Comparison of ENCODE assay signal across 10 mouse cellular contexts in the genomic region with DNA sequence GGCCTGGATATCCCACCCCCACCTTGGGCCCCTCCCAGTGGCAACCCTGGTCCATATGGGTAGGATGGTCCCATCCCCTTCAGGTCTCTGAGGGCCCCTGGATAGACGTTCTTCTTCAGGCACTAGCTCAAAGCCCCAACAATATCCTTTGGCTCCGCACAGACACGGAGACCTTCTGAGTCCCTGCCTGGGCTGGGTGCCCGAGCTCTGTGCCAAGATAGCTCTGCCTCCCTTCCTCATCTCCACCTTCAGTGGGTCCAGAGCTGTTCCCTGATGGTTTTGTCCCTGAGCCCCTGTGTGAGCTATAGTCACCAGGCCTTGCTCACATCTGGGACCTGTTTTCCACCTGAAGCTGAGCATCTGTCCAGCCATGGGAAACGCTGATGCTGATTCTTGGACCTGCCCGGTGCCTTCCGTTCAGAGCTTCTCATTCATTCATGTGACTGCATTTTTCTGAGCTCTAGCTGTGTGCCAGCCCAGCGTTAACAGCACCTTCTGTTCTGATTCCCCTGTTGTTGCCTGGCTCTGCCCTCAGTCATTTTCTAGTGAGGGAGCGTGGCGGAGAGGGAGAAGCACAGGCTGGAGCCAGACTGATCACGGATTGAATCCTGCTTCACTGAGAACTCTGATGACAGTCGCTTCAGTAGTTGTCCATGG. TPM values are rescaled to one million over a fixed set of nuclear protein-coding genes. Genes with fewer than 3 reads are reported as not detected.
DNase-seq lines count a peak whose midpoint lies in the region; ATAC-seq and TF ChIP-seq lines count a peak whose summit lies in the region.
"Had no signal": no experiment of that assay in that cellular context is flagged by ENCODE, and none has a peak within 500 bp of the region (broad histone marks: within the 10 kb centered on the region; RNA-seq: fewer than 3 reads in every experiment).

No protein-coding gene starts in this region.

- 55% methylated on average over 12 of the region's 12 CpGs for WGBS in hindbrain, postnatal 0 days
- WGBS in hindbrain, embryonic 14.5 days: 83% methylated on average over 12 of the region's 12 CpGs

- no peaks in the 10 kb centered on the region for H3K4me1 ChIP-seq in hindbrain, postnatal 0 days (ENCODE audit: insufficient read depth, low read length)
- no peaks in the 10 kb centered on the region for H3K4me1 ChIP-seq in hindbrain, embryonic 14.5 days (replicated peaks; ENCODE audit: control insufficient read depth, insufficient read depth, low read length)
- H3K4me1 ChIP-seq: intestine, embryonic 15.5 days had no signal

- no peak overlapping the region for H3K27ac ChIP-seq in hindbrain, postnatal 0 days
- no peak overlapping the region for H3K27ac ChIP-seq in hindbrain, embryonic 14.5 days
- H3K27ac ChIP-seq: intestine, embryonic 15.5 days; liver, embryonic 14.5 days had no signal

- no peaks in the 10 kb centered on the region for H3K36me3 ChIP-seq in hindbrain, postnatal 0 days (ENCODE audit: insufficient read depth, low read length)
- H3K36me3 ChIP-seq in hindbrain, embryonic 14.5 days (replicated peaks; ENCODE audit: control insufficient read depth, insufficient read depth): no peaks in the 10 kb centered on the region
- H3K36me3 ChIP-seq: intestine, embryonic 15.5 days had no signal

- H3K9me3 ChIP-seq in hindbrain, postnatal 0 days (ENCODE audit: low read length): no peaks in the 10 kb centered on the region
- no peaks in the 10 kb centered on the region for H3K9me3 ChIP-seq in hindbrain, embryonic 14.5 days (ENCODE audit: control insufficient read depth, low read length)
- H3K9me3 ChIP-seq: intestine, embryonic 15.5 days had no signal

- no peaks in the 10 kb centered on the region for H3K27me3 ChIP-seq in hindbrain, postnatal 0 days (ENCODE audit: insufficient read depth, low read length)
- H3K27me3 ChIP-seq in hindbrain, embryonic 14.5 days (ENCODE audit: control insufficient read depth, insufficient read depth, low read length): no peaks in the 10 kb centered on the region
- H3K27me3 ChIP-seq: intestine, embryonic 15.5 days had no signal

- no peak overlapping the region for H3K4me3 ChIP-seq in hindbrain, postnatal 0 days (ENCODE audit: low read length)
- H3K4me3 ChIP-seq in hindbrain, embryonic 14.5 days (replicated peaks; ENCODE audit: low read length): no peak overlapping the region
- H3K4me3 ChIP-seq: intestine, embryonic 15.5 days had no signal

- H3K4me2 ChIP-seq in hindbrain, postnatal 0 days (ENCODE audit: low read depth, low read length): no peak overlapping the region
- no peak overlapping the region for H3K4me2 ChIP-seq in hindbrain, embryonic 14.5 days (replicated peaks)
- H3K4me2 ChIP-seq: intestine, embryonic 15.5 days had no signal

- ATAC-seq in hindbrain, postnatal 0 days: peak; percentile 38; the same call in 1 of the 2 replicates
- no peak for ATAC-seq in hindbrain, embryonic 14.5 days (ENCODE audit: low FRiP score)
- ATAC-seq in inflammation-experienced regulatory T-cells, adult 6 months: no peak
- ATAC-seq: intestine, embryonic 15.5 days had no signal

- peak; percentile 46 for DNase-seq in hindbrain, postnatal 0 days (ENCODE audit: low spot score)
- no peak for DNase-seq in hindbrain, embryonic 14.5 days (ENCODE audit: low spot score)
- peak; percentile 83 for DNase-seq in adrenal gland, postnatal 14 days
- peak; percentile 90 for DNase-seq in cerebellum, adult 9-11 months
- DNase-seq in layer of hippocampus, adult 18-20 months (ENCODE audit: low spot score in 2 of 2): peak; percentile 52 to 75
- no peak for DNase-seq in retina, postnatal 1 day
- DNase-seq in c-Kit-positive CD71-positive TER-119-positive erythroid progenitor cells, embryonic 14.5 days (ENCODE audit: low spot score): no peak

- no peak for TF ChIP-seq CTCF in hindbrain, postnatal 0 days (IDR thresholded peaks at IDR 0.05; ENCODE audit: low read depth)

- no peak overlapping the region for H3K9ac ChIP-seq in hindbrain, postnatal 0 days (replicated peaks; ENCODE audit: low read length)
- no peak overlapping the region for H3K9ac ChIP-seq in hindbrain, embryonic 14.5 days
- H3K9ac ChIP-seq: intestine, embryonic 15.5 days; liver, embryonic 14.5 days had no signal

RNA-seq across cellular contexts. Expression of gene Kcnk3, which starts 10.2 kb away (rescaled TPM):
- 23.2 and 30.3 TPM in 2 replicates for total RNA-seq in hindbrain, postnatal 0 days (2014; rRNA removed)
- 11.5 and 12.7 TPM in 2 replicates for polyA plus RNA-seq in hindbrain, postnatal 0 days (2015; fragmentation: Nextera tagmentation; extraction: Ambion mirVana)
- 11.7 and 13.6 TPM in 2 replicates for polyA plus RNA-seq in hindbrain, embryonic 14.5 days (2014; fragmentation: Nextera tagmentation; extraction: Ambion mirVana)
- total RNA-seq in adrenal gland, postnatal 14 days (2021): 678 and 701 TPM in 2 replicates
- total RNA-seq in layer of hippocampus, adult 18-20 months (2021): 10 to 100 TPM; 11.2 to 12.9 TPM
- polyA plus RNA-seq in inflammation-experienced regulatory T-cells, adult 6 months (2017; shearing (Covaris generic)): under 1 TPM in 1 of 3 experiments, not detected in 2; 0.09 TPM

RNA-seq across cellular contexts. Expression of gene Cib4, which starts 32.1 kb away (rescaled TPM):
- not detected in 2 replicates for total RNA-seq in hindbrain, postnatal 0 days (2014; rRNA removed)
- polyA plus RNA-seq in hindbrain, postnatal 0 days (2015; fragmentation: Nextera tagmentation; extraction: Ambion mirVana): not detected in 2 replicates
- polyA plus RNA-seq in hindbrain, embryonic 14.5 days (2014; fragmentation: Nextera tagmentation; extraction: Ambion mirVana): not detected in 2 replicates
- total RNA-seq in adrenal gland, postnatal 14 days (2021): 1.0 and 1.4 TPM in 2 replicates
- not detected for total RNA-seq in layer of hippocampus, adult 18-20 months (2021)
- not detected for polyA plus RNA-seq in inflammation-experienced regulatory T-cells, adult 6 months (2017; shearing (Covaris generic))
- polyA plus RNA-seq: intestine, embryonic 15.5 days; liver, embryonic 14.5 days had no signal

Comparison
In these comparisons a context has a peak if more than half of its experiments do, and no peak if none do; other contexts are left out.
1. DNase-seq: peak in hindbrain, postnatal 0 days (single experiment), adrenal gland, postnatal 14 days (single experiment), cerebellum, adult 9-11 months (single experiment) and layer of hippocampus, adult 18-20 months (2 of 2); none in hindbrain, embryonic 14.5 days (single experiment), retina, postnatal 1 day (single experiment) and c-Kit-positive CD71-positive TER-119-positive erythroid progenitor cells, embryonic 14.5 days (single experiment).
2. RNA of gene Kcnk3, which starts 10.2 kb away (total RNA-seq): 678 to 701 TPM in adrenal gland, postnatal 14 days; 23.2 to 30.3 TPM in hindbrain, postnatal 0 days and 11.2 to 12.9 TPM in layer of hippocampus, adult 18-20 months; every median in the first group is over 10 times any median in the second.